Mouse (Mus musculus) CH12.LX (cell line): ENCODE measurements around the gene Lypd6b. TPM values are rescaled to one million over a fixed set of nuclear protein-coding genes. Genes with fewer than 3 reads are reported as not detected.

Source experiments
- DNase-seq: peaks from one replicate; pipeline ENCODE4 v3.0.0-alpha.2; 2013; ENCODE audit errors: extremely low read depth
- H3K27ac ChIP-seq: 2 replicates; pipeline ENCODE4 v1.5.1; 2012; ENCODE audit warnings: low read depth, mild to moderate bottlenecking, control low read depth, moderate library complexity; ENCODE audit not compliant: insufficient read depth
- H3K27me3 ChIP-seq: replicated peaks from 2 replicates; pipeline ENCODE3; 2012; ENCODE audit warnings: inconsistent platforms
- H3K36me3 ChIP-seq, 2 experiments: replicated peaks in 1 of 2; 2 replicates each; pipeline versions ENCODE3 to v1.6.1; 2012; ENCODE audit warnings: inconsistent platforms in 1 of 2, low read length in 1 of 2, mild to moderate bottlenecking in 1 of 2, mixed read lengths in 1 of 2, moderate library complexity in 1 of 2; ENCODE audit not compliant: control insufficient read depth in 1 of 2, insufficient read depth in 1 of 2
- H3K4me1 ChIP-seq, 2 experiments: 2 replicates each; pipeline ENCODE4 v1.6.1; 2012; ENCODE audit warnings: inconsistent platforms in 1 of 2, moderate library complexity in 1 of 2; ENCODE audit not compliant: insufficient read depth in 2 of 2, control insufficient read depth in 1 of 2
- H3K4me2 ChIP-seq: 2 replicates; pipeline ENCODE4 v1.6.1; 2012; ENCODE audit warnings: low read depth, mild to moderate bottlenecking, control low read depth; ENCODE audit not compliant: poor library complexity, insufficient read depth, severe bottlenecking
- H3K4me3 ChIP-seq, 3 experiments: fragments of 150-350 bp in 1 of 3; sonication (generic) in 1 of 3; replicated peaks in 1 of 3; 2 replicates each; pipeline versions ENCODE3 to v1.5.1; 2011 to 2012; ENCODE audit warnings: low read depth in 2 of 3, low read length in 2 of 3, mild to moderate bottlenecking in 2 of 3, moderate library complexity in 2 of 3, control low read depth in 1 of 3, improper control_type of control experiment in 1 of 3, inconsistent platforms in 1 of 3, mixed read lengths in 1 of 3; ENCODE audit not compliant: poor library complexity in 1 of 3
- H3K79me2 ChIP-seq: replicated peaks from 2 replicates; pipeline ENCODE4 v1.6.1; 2012; ENCODE audit warnings: mild to moderate bottlenecking, moderate library complexity; ENCODE audit not compliant: control insufficient read depth, poor library complexity, insufficient read depth, severe bottlenecking; ENCODE audit errors: extremely low read depth
- H3K9ac ChIP-seq: 2 replicates; pipeline ENCODE4 v1.6.1; 2012; ENCODE audit warnings: low read depth, mild to moderate bottlenecking, control low read depth, moderate library complexity; ENCODE audit not compliant: insufficient read depth
- H3K9me3 ChIP-seq: replicated peaks from 2 replicates; pipeline ENCODE3; 2012; ENCODE audit warnings: low read length, inconsistent platforms, mixed read lengths
- CHD1 ChIP-seq: IDR thresholded peaks from 2 replicates; pipeline ENCODE4 v1.6.1; 2012; ENCODE audit warnings: low read depth, low read length, improper control_type of control experiment, inconsistent platforms
- CTCF ChIP-seq, 2 experiments: IDR thresholded peaks in 1 of 2; conservative IDR thresholded peaks in 1 of 2; 2 replicates each; pipeline ENCODE4 v1.5.1; 2011 to 2012; ENCODE audit warnings: low read depth in 2 of 2, low read length in 2 of 2, improper control_type of control experiment in 1 of 2, inconsistent platforms in 1 of 2, mild to moderate bottlenecking in 1 of 2, moderate library complexity in 1 of 2
- ELF1 ChIP-seq: IDR thresholded peaks from 2 replicates; pipeline ENCODE4 v1.6.1; 2014; ENCODE audit warnings: low read depth, mild to moderate bottlenecking, inconsistent platforms, low read length, improper control_type of control experiment
- GABPA ChIP-seq: IDR thresholded peaks from 2 replicates; pipeline ENCODE4 v1.6.1; 2012; ENCODE audit warnings: low read depth, low read length, improper control_type of control experiment, inconsistent platforms; ENCODE audit not compliant: insufficient replicate concordance
- HCFC1 ChIP-seq: IDR thresholded peaks from 2 replicates; pipeline ENCODE4 v1.6.1; 2012; ENCODE audit warnings: low read depth, mild to moderate bottlenecking, inconsistent platforms, low read length, improper control_type of control experiment
- IRF4 ChIP-seq: IDR thresholded peaks from 2 replicates; pipeline ENCODE4 v1.6.1; 2014; ENCODE audit warnings: low read depth, mild to moderate bottlenecking, inconsistent platforms, low read length, improper control_type of control experiment
- JUND ChIP-seq: conservative IDR thresholded peaks from 2 replicates; pipeline ENCODE4 v1.6.1; 2011; ENCODE audit warnings: low read depth, low read length, improper control_type of control experiment
- MAFK ChIP-seq: IDR thresholded peaks from 2 replicates; pipeline ENCODE4 v1.6.1; 2011; ENCODE audit warnings: low read length, improper control_type of control experiment; ENCODE audit not compliant: insufficient replicate concordance
- MAX ChIP-seq: IDR thresholded peaks from 2 replicates; pipeline ENCODE4 v1.6.1; 2011; ENCODE audit warnings: low read length, improper control_type of control experiment
- MAZ ChIP-seq: IDR thresholded peaks from 2 replicates; pipeline ENCODE4 v1.6.1; 2012; ENCODE audit warnings: low read depth, mild to moderate bottlenecking, inconsistent platforms, low read length, improper control_type of control experiment, moderate library complexity
- MYC ChIP-seq: IDR thresholded peaks from 2 replicates; pipeline ENCODE4 v1.6.1; 2011; ENCODE audit warnings: low read depth, mild to moderate bottlenecking, improper control_type of control experiment, low read length
- NELFE ChIP-seq: IDR thresholded peaks from 2 replicates; pipeline ENCODE4 v1.6.1; 2011; ENCODE audit warnings: low read depth, low read length, improper control_type of control experiment
- PAX5 ChIP-seq: IDR thresholded peaks from 2 replicates; pipeline ENCODE4 v1.6.1; 2012; ENCODE audit warnings: low read length, inconsistent platforms, mixed read lengths
- POLR2A ChIP-seq: IDR thresholded peaks from 2 replicates; pipeline ENCODE4 v1.6.1; 2011; ENCODE audit warnings: low read depth, mild to moderate bottlenecking, improper control_type of control experiment, low read length
- POLR2AphosphoS2 ChIP-seq: IDR thresholded peaks from 2 replicates; pipeline ENCODE4 v1.6.1; 2011; ENCODE audit warnings: low read depth, low read length, improper control_type of control experiment
- RAD21 ChIP-seq: IDR thresholded peaks from 2 replicates; pipeline ENCODE4 v1.6.1; 2011; ENCODE audit warnings: low read depth, mild to moderate bottlenecking, low read length, improper control_type of control experiment, moderate library complexity
- SIN3A ChIP-seq: IDR thresholded peaks from 2 replicates; pipeline ENCODE4 v1.6.1; 2012; ENCODE audit warnings: low read length, improper control_type of control experiment, inconsistent platforms
- SMC3 ChIP-seq: IDR thresholded peaks from 2 replicates; pipeline ENCODE4 v1.6.1; 2011; ENCODE audit warnings: low read depth, low read length, improper control_type of control experiment
- TBP ChIP-seq: conservative IDR thresholded peaks from 2 replicates; pipeline ENCODE4 v1.6.1; 2011; ENCODE audit warnings: low read depth, low read length, improper control_type of control experiment
- TCF12 ChIP-seq: IDR thresholded peaks from 2 replicates; pipeline ENCODE4 v1.6.1; 2014; ENCODE audit warnings: low read depth, mild to moderate bottlenecking, inconsistent platforms, low read length, improper control_type of control experiment
- ZKSCAN1 ChIP-seq: IDR thresholded peaks from 2 replicates; pipeline ENCODE4 v1.6.1; 2012; ENCODE audit warnings: low read depth, inconsistent platforms, low read length, improper control_type of control experiment, borderline replicate concordance
- dilution Hi-C: fragments of 300-500 bp; cut with MboI; formaldehyde crosslinking; loops from 2 replicates; pipeline ENCODE4 v1.14.3; 2020; ENCODE audit warnings: low sequenced_read_pairs; ENCODE audit not compliant: extremely low pct_unique_long_range_greater_than_20kb, extremely low pct_ligation_motif_present
- in situ Hi-C: fragments of 300-500 bp; cut with MboI; formaldehyde crosslinking; loops from 3 replicates; pipeline ENCODE4 v1.14.3; 2019; ENCODE audit warnings: low sequenced_read_pairs, low pct_ligation_motif_present, low pct_unique_long_range_greater_than_20kb, mixed read lengths
- polyA plus RNA-seq: library from polyadenylated mRNA; unstranded; fragments of >175 nt; gene quantifications from 2 replicates; pipeline ENCODE4 v1.2.1, GENCODE M21; 2012; ENCODE audit warnings: low read depth; ENCODE audit not compliant: insufficient read length
- total RNA-seq, 2 experiments: library from RNA; depleted of rRNA; stranded (reverse); fragments of 300-350 nt in 1 of 2; fragments of >200 nt in 1 of 2; gene quantifications; 2 replicates each; pipeline ENCODE4 v1.2.3; 2012 to 2014

Gene Lypd6b
- total and polyA plus RNA-seq, 3 experiments = 0.15 to 1.4 TPM; not detected in 1

DNA sequence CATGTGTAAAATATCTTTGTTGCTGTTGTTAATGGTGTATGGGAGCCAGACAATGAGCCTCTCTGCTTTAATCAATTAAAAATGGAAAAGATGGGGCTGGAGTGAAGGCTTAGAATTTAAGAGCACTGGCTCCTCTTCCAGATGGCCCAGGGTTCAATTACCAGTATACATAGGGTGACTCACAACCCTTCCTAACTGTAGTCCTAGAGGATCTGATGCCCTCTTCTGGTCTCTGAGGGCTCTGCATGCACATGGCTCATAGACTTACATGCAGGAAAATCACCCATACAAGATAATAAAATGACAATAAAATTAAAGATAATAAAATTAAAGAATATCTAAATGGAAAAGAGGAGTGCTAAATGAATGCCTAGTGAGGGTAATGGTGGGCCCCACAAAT lies 11.8 kb upstream of the Lypd6b start:
- Histone ChIP-seq H3K36me3 (no peaks in the 10 kb centered on the region), H3K27me3 (no peaks in the 10 kb centered on the region), H3K9ac (no peak overlapping the region), H3K27ac (no peak overlapping the region), H3K79me2 (no peaks in the 10 kb centered on the region), H3K4me1 (peaks cover 6 to 13% of the 10 kb centered on the region in 2 experiments), H3K4me2 (no peak overlapping the region), H3K4me3 (no peak overlapping the region), H3K9me3 (no peaks in the 10 kb centered on the region)
- in situ Hi-C loops (no loop called here), dilution Hi-C loops (no loop called here)
- TF ChIP-seq MYC (0 out of 2 replicates have a peak, but pooled peaks have one; percentile 41), CTCF (conservative IDR thresholded peaks at IDR 0.05 in 1 of 2, IDR thresholded peaks at IDR 0.05 in 1 of 2; ENCODE audit: low read depth in 2 of 2, low read length in 2 of 2) (peak in 1 of 2 experiments; percentile 57; a peak in 2 of 4 replicates), MAX (0 out of 2 replicates have a peak, but pooled peaks have one; percentile 19), RAD21 (peak; percentile 38), TCF12 (no peak), JUND (no peak), SMC3 (peak; percentile 48)
- DNase-seq = no peak

GRCm38 (mm10) chr2:49776407-49776806 lies 11.1 kb upstream of the Lypd6b start:
- dilution Hi-C loops (no loop called here), in situ Hi-C loops (no loop called here)
- Histone ChIP-seq H3K4me2 (no peak overlapping the region), H3K79me2 (no peaks in the 10 kb centered on the region), H3K4me3 (no peak overlapping the region), H3K9ac (no peak overlapping the region), H3K27me3 (no peaks in the 10 kb centered on the region), H3K36me3 (no peaks in the 10 kb centered on the region), H3K4me1 (peaks cover 3 to 7% of the 10 kb centered on the region in 2 experiments), H3K9me3 (no peaks in the 10 kb centered on the region), H3K27ac (no peak overlapping the region)
- no peak for TF ChIP-seq MAZ
- DNase-seq = no peak

- dilution Hi-C loops = no loop called here
- Histone ChIP-seq H3K9ac (no peak overlapping the region), H3K36me3 (no peaks in the 10 kb centered on the region)
Observed at GRCm38 (mm10) chr2:49788051-49788418, 547 bp downstream of the Lypd6b start.

More at GRCm38 (mm10) chr2:49788051-49788418, 547 bp downstream of the Lypd6b start:
- Histone ChIP-seq H3K4me1 (peaks cover 3 to 15% of the 10 kb centered on the region in 2 experiments), H3K4me3 (no peak overlapping the region), H3K9me3 (peaks cover 10% of the 10 kb centered on the region), H3K27ac (no peak overlapping the region), H3K79me2 (no peaks in the 10 kb centered on the region), H3K4me2 (no peak overlapping the region), H3K27me3 (no peaks in the 10 kb centered on the region)
- no peak for DNase-seq
- in situ Hi-C loops = no loop called here
- TF ChIP-seq SIN3A (no peak), GABPA (no peak), ELF1 (no peak), POLR2AphosphoS2 (no peak), TBP (no peak), PAX5 (no peak), ZKSCAN1 (no peak), MAFK (no peak), TCF12 (no peak), IRF4 (no peak), CHD1 (no peak), POLR2A (no peak), HCFC1 (no peak), NELFE (no peak)
